Mouse (Mus musculus) A20 (cell line): ENCODE data around the gene Abcf2.

Experiments used
- DNase-seq: peaks from one replicate; pipeline ENCODE4 v3.0.0-alpha.2; 2011; ENCODE audit warnings: low read depth, low spot score

Gene Abcf2

GRCm38 (mm10) chr5:24577183-24577929 lies at the start of gene Abcf2:
TSS of gene Abcf2 (minus strand) at chr5:24577467.
- DNase-seq, result peak; percentile 100

GRCm38 (mm10) chr5:24624822-24625120 lies 47.5 kb upstream of the Abcf2 start:
- DNase-seq, result no peak

DNA sequence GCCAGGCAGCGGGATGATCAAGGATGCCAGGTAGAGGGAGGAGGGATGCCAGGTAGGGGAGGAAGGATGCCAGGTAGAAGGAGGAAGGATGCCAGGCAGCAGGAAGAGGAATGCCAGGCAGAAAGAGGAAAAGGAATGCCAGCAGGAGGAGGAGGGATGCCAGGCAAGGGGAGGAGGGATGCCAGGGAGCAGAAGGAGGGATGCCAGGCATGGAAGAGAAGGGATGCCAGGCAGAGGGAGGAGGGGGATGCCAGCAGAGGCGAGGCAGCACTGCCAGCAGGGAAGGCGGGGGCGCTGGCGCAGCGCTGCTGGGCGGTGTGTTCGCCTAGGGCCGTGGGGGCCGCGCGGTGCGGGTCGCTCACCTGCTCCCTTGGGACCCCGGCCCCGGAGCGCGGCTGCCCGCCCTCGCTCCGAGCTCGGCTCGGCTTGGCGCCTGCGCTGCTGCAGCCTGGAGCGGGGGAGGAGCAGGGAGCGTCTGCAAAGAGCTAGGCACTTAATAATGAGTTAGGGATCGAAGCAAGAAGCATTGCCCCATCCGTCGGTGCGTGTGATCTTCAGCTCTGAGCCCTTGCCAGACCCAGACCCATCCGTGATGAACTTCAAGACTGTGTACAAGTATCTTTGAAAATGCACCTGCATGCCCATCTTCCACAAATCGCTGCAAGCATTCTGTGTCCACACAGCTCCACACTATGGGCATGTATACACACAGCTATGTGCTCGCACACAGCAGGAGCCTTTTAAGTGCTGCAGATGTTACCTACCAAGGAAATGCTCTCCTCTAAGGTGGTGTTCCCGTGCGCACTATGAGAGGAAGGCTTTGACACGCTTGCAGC lies 46.9 kb upstream of the Abcf2 start, which contains the start of gene Smarcd3:
Gene Smarcd3, minus strand, starts transcription at position 426 of the 836 bp plus-strand sequence.
- no peak for DNase-seq

GRCm38 (mm10) chr5:24623041-24623985 lies 46.0 kb upstream of the Abcf2 start:
- DNase-seq, result no peak

- DNase-seq, result no peak
These were observed 45.2 kb upstream of the Abcf2 start for GRCm38 (mm10) chr5:24622386-24623040.

DNA sequence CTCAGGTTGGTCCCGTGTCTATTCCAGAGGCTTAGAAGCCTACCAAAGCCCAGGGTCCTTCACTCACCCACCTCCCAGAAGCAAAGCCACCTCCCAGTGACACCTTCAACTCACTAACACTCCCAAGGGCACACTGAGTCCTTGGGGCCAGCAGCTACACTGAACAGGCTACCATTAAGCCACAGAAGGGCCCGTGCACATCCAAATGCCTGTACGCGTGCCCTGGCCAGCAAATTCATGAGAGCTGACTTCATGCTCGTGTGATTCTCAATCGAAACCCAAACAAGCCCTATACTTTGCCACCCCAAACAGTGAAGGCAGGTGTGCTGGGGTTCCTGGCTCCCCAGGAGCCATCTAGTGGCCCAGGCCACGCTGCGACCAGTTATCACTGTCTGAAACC lies 43.4 kb upstream of the Abcf2 start:
- DNase-seq, result no peak

- no peak for DNase-seq
These were observed 42.8 kb upstream of the Abcf2 start for GRCm38 (mm10) chr5:24620116-24620515.

DNA sequence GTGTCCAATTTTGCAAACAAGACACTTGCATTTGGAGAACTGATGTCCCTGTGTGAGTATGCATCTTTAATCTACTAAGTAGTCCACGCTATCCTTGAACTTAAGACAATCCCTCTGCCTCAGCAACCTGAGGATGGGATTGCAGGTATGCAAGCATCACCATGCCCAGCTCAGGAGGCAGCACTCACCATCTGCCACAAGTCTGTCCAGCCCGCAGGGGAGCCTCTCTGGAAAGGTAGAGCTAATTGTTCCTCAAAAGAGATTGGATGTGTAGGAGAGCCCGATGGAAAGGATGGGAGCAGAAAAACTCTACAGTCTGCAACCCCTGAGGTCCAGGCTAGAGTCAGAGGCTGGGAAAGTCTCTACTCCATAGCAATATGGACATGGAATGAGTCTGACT lies 41.7 kb upstream of the Abcf2 start:
- no peak for DNase-seq

DNA sequence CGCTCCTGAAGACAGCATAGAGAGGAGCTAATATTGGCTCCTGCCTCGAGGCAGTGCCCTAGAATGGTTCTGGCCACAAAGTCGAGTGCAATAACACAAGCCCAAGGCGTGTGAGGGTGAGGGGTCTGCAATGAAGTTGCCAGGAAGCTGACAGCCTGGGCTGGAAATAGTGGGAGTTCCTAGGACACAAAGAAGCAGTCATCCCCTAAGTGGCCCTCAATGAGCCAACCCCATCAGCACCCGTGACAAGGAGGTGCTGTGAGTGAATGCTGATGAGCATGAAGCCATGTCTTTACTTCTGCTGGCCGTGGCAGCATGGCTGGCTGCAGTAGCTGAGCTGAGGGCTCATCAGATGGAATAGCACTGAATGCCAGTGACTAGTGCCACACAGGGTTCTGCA lies 37.8 kb upstream of the Abcf2 start:
- no peak for DNase-seq

- DNase-seq, result no peak
These were observed 35.0 kb upstream of the Abcf2 start for GRCm38 (mm10) chr5:24612302-24612649.

- DNase-seq, result no peak
These were observed 34.4 kb upstream of the Abcf2 start for GRCm38 (mm10) chr5:24611366-24612301.

GRCm38 (mm10) chr5:24609388-24609787 lies 32.1 kb upstream of the Abcf2 start:
- DNase-seq, result no peak

DNA sequence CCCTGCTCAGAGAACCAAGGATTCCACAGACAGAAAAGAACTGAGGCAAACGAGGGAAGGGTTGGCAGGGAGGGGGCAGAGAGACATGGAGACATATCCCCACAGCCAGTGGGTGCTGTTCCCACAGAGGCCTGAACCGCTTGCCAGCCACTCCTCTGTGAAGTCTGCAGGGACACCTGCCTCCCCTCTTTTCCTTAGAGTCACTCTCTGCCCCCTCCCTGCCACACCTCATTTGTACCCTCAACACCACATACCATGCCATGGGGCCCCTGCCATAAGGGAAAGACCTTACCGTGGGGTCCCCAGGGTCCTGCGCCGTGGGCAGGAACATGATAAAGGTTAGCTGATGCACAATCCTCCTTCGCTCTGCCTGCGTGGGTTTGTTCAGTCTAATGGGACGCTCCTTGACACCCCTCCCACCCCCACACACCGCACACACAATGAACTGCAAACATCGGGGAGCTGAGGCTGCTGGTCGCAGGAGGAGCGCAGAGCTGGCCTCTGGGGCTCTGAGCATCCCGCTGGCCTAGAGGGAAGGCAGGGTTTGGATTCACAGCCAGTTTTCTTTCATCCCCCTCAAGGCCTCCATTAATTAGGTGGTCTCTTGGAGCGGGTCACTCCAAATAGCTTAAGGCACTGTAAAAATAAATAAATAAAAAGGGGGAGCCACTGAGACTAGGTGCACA lies 28.9 kb upstream of the Abcf2 start:
- no peak for DNase-seq

DNA sequence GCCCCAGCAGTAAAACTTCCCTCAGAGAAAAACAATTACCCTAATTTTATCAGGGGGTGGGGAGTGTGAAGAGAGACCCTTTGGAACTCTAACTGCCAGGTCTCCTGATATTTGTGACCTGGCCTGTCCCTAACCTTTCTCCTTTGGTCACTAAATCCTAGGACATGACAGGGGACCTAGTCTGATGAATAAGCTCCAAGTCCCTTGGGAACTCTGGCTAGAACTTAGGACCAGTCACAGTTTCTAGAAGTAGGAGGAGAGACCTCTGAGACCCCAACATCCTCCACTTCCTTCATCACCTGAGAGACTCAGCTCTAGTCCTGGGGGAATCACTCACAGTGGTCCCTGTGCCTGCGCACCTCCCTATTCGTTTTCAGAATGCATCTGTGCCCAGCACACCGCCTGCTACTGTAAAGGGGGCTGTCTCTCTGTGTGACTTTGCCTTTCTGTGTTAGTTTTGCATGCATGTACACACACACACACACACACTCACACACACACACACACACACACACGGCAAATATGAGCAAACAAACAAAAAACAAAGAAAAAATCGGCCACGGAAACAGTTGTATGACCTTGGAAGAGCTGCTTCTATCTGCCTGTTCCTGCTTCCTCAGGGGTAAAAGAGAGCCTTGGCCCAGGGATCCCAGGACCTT lies 28.2 kb upstream of the Abcf2 start:
- no peak for DNase-seq

GRCm38 (mm10) chr5:24604656-24605100 lies 27.4 kb upstream of the Abcf2 start:
- no peak for DNase-seq

GRCm38 (mm10) chr5:24604080-24604655 lies 26.9 kb upstream of the Abcf2 start:
- no peak for DNase-seq

DNA sequence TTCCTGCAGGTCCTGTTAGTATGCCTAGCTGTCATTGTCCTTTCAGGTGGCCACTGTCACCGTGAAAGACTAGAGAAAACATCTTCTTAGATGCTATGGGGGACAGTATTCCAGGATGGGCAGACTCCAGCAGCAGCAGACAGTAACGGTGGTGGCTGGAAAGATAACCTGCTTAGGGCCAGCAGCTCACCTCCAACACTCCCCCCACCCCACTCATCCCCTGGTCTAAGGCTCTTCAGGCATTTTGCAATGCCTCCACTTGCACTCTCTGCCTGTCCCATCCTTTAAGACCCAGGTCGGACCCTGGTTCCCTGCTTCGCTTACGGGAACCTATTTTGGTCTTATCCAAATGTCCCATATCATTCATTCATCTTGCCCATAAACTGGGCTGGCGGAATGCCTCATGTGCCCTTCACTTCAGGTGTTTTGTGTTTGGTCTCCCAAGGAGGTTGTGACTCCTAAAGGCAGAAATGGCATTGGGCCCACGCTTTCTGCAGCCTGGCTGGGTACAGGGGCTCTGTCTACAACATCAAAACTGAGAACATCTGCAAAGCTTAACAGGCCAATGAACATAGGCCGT lies 26.3 kb upstream of the Abcf2 start:
- no peak for DNase-seq

GRCm38 (mm10) chr5:24602751-24603343 lies 25.6 kb upstream of the Abcf2 start:
- DNase-seq, result no peak
